Mouse (Mus musculus) heart, adult 8-10 months (tissue): ENCODE data around the gene Traf5. TPM values are rescaled to one million over a fixed set of nuclear protein-coding genes. Genes with fewer than 3 reads are reported as not detected.

ENCODE experiments used
- DNase-seq: peaks from one replicate; pipeline ENCODE4 v3.0.0; 2022; ENCODE audit warnings: low spot score
- total RNA-seq, 4 experiments: library from RNA; stranded (reverse); gene quantifications; 2 replicates each; pipeline ENCODE4 v1.2.4; 2022

Gene Traf5
- total RNA-seq, 4 experiments from 2014 or later = 3.2 to 4.9 (median 4.3) TPM

- DNase-seq = no peak
These were observed 29.0 kb downstream of the Traf5 start for GRCm38 (mm10) chr1:192063209-192063946.

- no peak for DNase-seq
These were observed 29.7 kb downstream of the Traf5 start for GRCm38 (mm10) chr1:192062682-192063081.

- DNase-seq = peak; percentile 74
These were observed 30.6 kb downstream of the Traf5 start for GRCm38 (mm10) chr1:192061666-192062306.

GRCm38 (mm10) chr1:192058911-192059310 is 33.4 kb downstream of the Traf5 start:
- DNase-seq = no peak

- no peak for DNase-seq
These were observed 38.6 kb downstream of the Traf5 start for GRCm38 (mm10) chr1:192053726-192054125.

GRCm38 (mm10) chr1:192052986-192053385 is 39.4 kb downstream of the Traf5 start:
- DNase-seq = no peak

GRCm38 (mm10) chr1:192052461-192052860 is 39.9 kb downstream of the Traf5 start:
- DNase-seq = no peak

GRCm38 (mm10) chr1:191999022-191999421 is 93.3 kb downstream of the Traf5 start:
- no peak for DNase-seq

GRCm38 (mm10) chr1:191996621-191997185 is 95.7 kb downstream of the Traf5 start:
- no peak for DNase-seq

- no peak for DNase-seq
These were observed 96.4 kb downstream of the Traf5 start for GRCm38 (mm10) chr1:191995916-191996315.

- peak; percentile 58 for DNase-seq
These were observed 96.9 kb downstream of the Traf5 start for GRCm38 (mm10) chr1:191995488-191995887.

GRCm38 (mm10) chr1:191994476-191994875 is 97.9 kb downstream of the Traf5 start:
- no peak for DNase-seq

- DNase-seq = no peak
These were observed 100.1 kb downstream of the Traf5 start for GRCm38 (mm10) chr1:191992040-191992780.

GRCm38 (mm10) chr1:191989994-191990393 is 102.4 kb downstream of the Traf5 start:
- DNase-seq = peak; percentile 94

GRCm38 (mm10) chr1:191989060-191989459 is 103.3 kb downstream of the Traf5 start:
- DNase-seq = no peak

- DNase-seq = no peak
These were observed 103.7 kb downstream of the Traf5 start for GRCm38 (mm10) chr1:191988646-191989045.

GRCm38 (mm10) chr1:191987481-191987769 is 104.9 kb downstream of the Traf5 start:
- DNase-seq = no peak

GRCm38 (mm10) chr1:191986674-191987480 is 105.5 kb downstream of the Traf5 start:
- DNase-seq = no peak

GRCm38 (mm10) chr1:191981426-191982102 is 110.8 kb downstream of the Traf5 start:
- DNase-seq = no peak

GRCm38 (mm10) chr1:191977187-191977586 is 115.2 kb downstream of the Traf5 start, which contains the start of gene Rd3:
Gene Rd3, plus strand, starts transcription at chr1:191977370.
- no peak for DNase-seq
